In genomic region chr17:81668466-81668865, GRCm38 (mm10) we compare ENCODE assay signal across 8 mouse cellular contexts.
DNase-seq lines count a peak whose midpoint lies in the region; ATAC-seq and TF ChIP-seq lines count a peak whose summit lies in the region.
"Had no signal": no experiment of that assay in that cellular context is flagged by ENCODE, and none has a peak within 500 bp of the region (broad histone marks: within the 10 kb centered on the region; RNA-seq: fewer than 3 reads in every experiment).

No protein-coding gene starts in this region.

- H3K27ac ChIP-seq in lung, embryonic 14.5 days (ENCODE audit: low read depth): peak overlapping the region; percentile 12; the same call in 1 of the 2 replicates
- peak overlapping the region; percentile 97 for H3K27ac ChIP-seq in forebrain, embryonic 15.5 days (replicated peaks)
- peak overlapping the region; percentile 48; the same call in 1 of the 2 replicates for H3K27ac ChIP-seq in limb, embryonic 13.5 days
- H3K27ac ChIP-seq in stomach, embryonic 14.5 days (ENCODE audit: low read length): peak overlapping the region; percentile 91; the same call in 1 of the 2 replicates

- peak overlapping the region; percentile 84 for H3K9ac ChIP-seq in lung, embryonic 14.5 days
- H3K9ac ChIP-seq in forebrain, embryonic 15.5 days (replicated peaks): peak overlapping the region; percentile 93
- H3K9ac ChIP-seq in limb, embryonic 13.5 days: peak overlapping the region; percentile 87
- no peak overlapping the region for H3K9ac ChIP-seq in stomach, embryonic 14.5 days (replicated peaks; ENCODE audit: low read depth, low read length)

- 3% methylated on average over 2 of the region's 2 CpGs for WGBS in lung, embryonic 14.5 days
- WGBS in forebrain, embryonic 15.5 days: 0% methylated on average over 2 of the region's 2 CpGs
- 6% methylated on average over 2 of the region's 2 CpGs for WGBS in limb, embryonic 13.5 days
- 4% methylated on average over 2 of the region's 2 CpGs for WGBS in stomach, embryonic 14.5 days

- peak; percentile 13 for DNase-seq in lung, embryonic 14.5 days
- DNase-seq in lung, postnatal 14 days: no peak
- DNase-seq in right cerebral cortex, adult 2 months (ENCODE audit: low spot score in 2 of 2): no peak
- DNase-seq in thymus, postnatal 14 days: no peak

- no peaks in the 10 kb centered on the region for H3K9me3 ChIP-seq in lung, embryonic 14.5 days (ENCODE audit: low read depth, low read length)
- H3K9me3 ChIP-seq in forebrain, embryonic 15.5 days: no peaks in the 10 kb centered on the region
- no peaks in the 10 kb centered on the region for H3K9me3 ChIP-seq in limb, embryonic 13.5 days
- H3K9me3 ChIP-seq in stomach, embryonic 14.5 days (ENCODE audit: control insufficient read depth, low read depth, low read length): no peaks in the 10 kb centered on the region

- peak overlapping the region; percentile 72 for H3K4me3 ChIP-seq in lung, embryonic 14.5 days (ENCODE audit: low read depth, low read length)
- peak overlapping the region; percentile 76 for H3K4me3 ChIP-seq in forebrain, embryonic 15.5 days
- H3K4me3 ChIP-seq in limb, embryonic 13.5 days: peak overlapping the region; percentile 77
- H3K4me3 ChIP-seq in stomach, embryonic 14.5 days (ENCODE audit: low read depth, low read length): peak overlapping the region; percentile 70
- H3K4me3 ChIP-seq: erythroblast, embryonic 14.5 days had no signal

- ATAC-seq in lung, embryonic 14.5 days (ENCODE audit: insufficient read depth): peak; percentile 2; the same call in 1 of the 2 replicates
- ATAC-seq in forebrain, embryonic 15.5 days (replicated peaks): no peak
- 0 out of 2 replicates have a peak, but pooled peaks have one; percentile 33 for ATAC-seq in limb, embryonic 13.5 days (ENCODE audit: low FRiP score, low read depth)
- ATAC-seq in stomach, embryonic 14.5 days (ENCODE audit: insufficient number of reproducible peaks, insufficient read depth, low FRiP score, low read depth): no peak

- TF ChIP-seq CTCF in lung, embryonic 14.5 days (IDR thresholded peaks at IDR 0.05; ENCODE audit: low read depth): no peak

- peak overlapping the region; percentile 92 for H3K4me2 ChIP-seq in lung, embryonic 14.5 days
- H3K4me2 ChIP-seq in forebrain, embryonic 15.5 days (replicated peaks): peak overlapping the region; percentile 91
- peak overlapping the region; percentile 85 for H3K4me2 ChIP-seq in limb, embryonic 13.5 days (replicated peaks)
- peak overlapping the region; percentile 88 for H3K4me2 ChIP-seq in stomach, embryonic 14.5 days (replicated peaks; ENCODE audit: low read depth, low read length)

- no peaks in the 10 kb centered on the region for H3K36me3 ChIP-seq in lung, embryonic 14.5 days (ENCODE audit: insufficient read depth)
- H3K36me3 ChIP-seq in forebrain, embryonic 15.5 days: no peaks in the 10 kb centered on the region
- no peaks in the 10 kb centered on the region; the same call in 1 of the 2 replicates for H3K36me3 ChIP-seq in limb, embryonic 13.5 days
- no peaks in the 10 kb centered on the region for H3K36me3 ChIP-seq in stomach, embryonic 14.5 days (ENCODE audit: control insufficient read depth, insufficient read depth, low read length)

- H3K4me1 ChIP-seq in lung, embryonic 14.5 days (ENCODE audit: insufficient read depth): peaks cover 15% of the 10 kb centered on the region; the same call in 1 of the 2 replicates
- peaks cover 33% of the 10 kb centered on the region for H3K4me1 ChIP-seq in forebrain, embryonic 15.5 days
- peaks cover 34% of the 10 kb centered on the region for H3K4me1 ChIP-seq in limb, embryonic 13.5 days
- no peaks in the 10 kb centered on the region for H3K4me1 ChIP-seq in stomach, embryonic 14.5 days (ENCODE audit: control insufficient read depth, insufficient read depth, low read length)

- H3K27me3 ChIP-seq in lung, embryonic 14.5 days (ENCODE audit: insufficient read depth, low read length): peaks cover 12% of the 10 kb centered on the region
- H3K27me3 ChIP-seq in forebrain, embryonic 15.5 days: peaks cover 21% of the 10 kb centered on the region
- peaks cover 28% of the 10 kb centered on the region for H3K27me3 ChIP-seq in limb, embryonic 13.5 days
- H3K27me3 ChIP-seq in stomach, embryonic 14.5 days (ENCODE audit: control insufficient read depth, insufficient read depth, low read length): 0 out of 2 replicates have a peak, but pooled peaks cover 5% of the 10 kb centered on the region

Comparison
In these comparisons a context has a peak if more than half of its experiments do, and no peak if none do; other contexts are left out.
1. ATAC-seq: peak in lung, embryonic 14.5 days (single experiment) and limb, embryonic 13.5 days (single experiment); none in forebrain, embryonic 15.5 days (single experiment) and stomach, embryonic 14.5 days (single experiment).
2. H3K27ac ChIP-seq: peak in every context shown above with its lines; median percentile 97 in forebrain, embryonic 15.5 days; 91 in stomach, embryonic 14.5 days; 48 in limb, embryonic 13.5 days; 12 in lung, embryonic 14.5 days.
3. Peak in every context shown above with its lines, with median percentiles within 50 percentile points of each other: H3K4me2 ChIP-seq and H3K4me3 ChIP-seq.